Mouse (Mus musculus): ENCODE results near the gene Zfp408. TPM values are rescaled to one million over a fixed set of nuclear protein-coding genes. Genes with fewer than 3 reads are reported as not detected.

Gene Zfp408
- total RNA-seq, 2 experiments from 2014 or later: 1.1 to 5.0 TPM

DNA sequence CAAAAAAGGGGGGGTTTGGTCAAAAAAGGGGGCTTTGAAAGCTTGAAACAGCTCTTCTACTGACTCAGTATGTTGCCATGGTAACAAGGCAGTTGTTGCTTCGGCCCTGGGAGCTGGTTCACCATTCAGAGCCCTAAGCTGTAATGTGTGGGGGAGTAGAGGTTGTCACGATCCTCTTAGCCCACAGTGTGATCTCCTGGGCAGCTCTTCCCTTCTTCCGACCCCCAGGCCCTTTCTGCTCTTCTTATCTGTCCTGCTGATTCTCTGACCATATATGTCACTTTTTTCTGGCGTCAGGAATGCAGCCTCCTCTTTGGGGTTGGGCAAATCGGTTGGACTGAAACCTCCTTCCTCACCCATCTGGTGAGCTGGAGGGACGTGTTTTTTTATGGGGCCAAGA, 3.3 kb upstream of the Zfp408 start:
- ATAC-seq (replicated peaks; ENCODE audit: low FRiP score, poor library complexity, severe bottlenecking): no peak

- ATAC-seq (replicated peaks; ENCODE audit: low FRiP score, poor library complexity, severe bottlenecking): no peak
Measured at GRCm38 (mm10) chr2:91651458-91652258, 2.1 kb upstream of the Zfp408 start.

GRCm38 (mm10) chr2:91650360-91650995, 887 bp upstream of the Zfp408 start:
- peak; percentile 41 for ATAC-seq (replicated peaks; ENCODE audit: low FRiP score, poor library complexity, severe bottlenecking)

- no peak for ATAC-seq (replicated peaks; ENCODE audit: low FRiP score, poor library complexity, severe bottlenecking)
Measured at GRCm38 (mm10) chr2:91649152-91649551, 439 bp downstream of the Zfp408 start.

GRCm38 (mm10) chr2:91646733-91647132, 2.9 kb downstream of the Zfp408 start:
- ATAC-seq (replicated peaks; ENCODE audit: low FRiP score, poor library complexity, severe bottlenecking): no peak

DNA sequence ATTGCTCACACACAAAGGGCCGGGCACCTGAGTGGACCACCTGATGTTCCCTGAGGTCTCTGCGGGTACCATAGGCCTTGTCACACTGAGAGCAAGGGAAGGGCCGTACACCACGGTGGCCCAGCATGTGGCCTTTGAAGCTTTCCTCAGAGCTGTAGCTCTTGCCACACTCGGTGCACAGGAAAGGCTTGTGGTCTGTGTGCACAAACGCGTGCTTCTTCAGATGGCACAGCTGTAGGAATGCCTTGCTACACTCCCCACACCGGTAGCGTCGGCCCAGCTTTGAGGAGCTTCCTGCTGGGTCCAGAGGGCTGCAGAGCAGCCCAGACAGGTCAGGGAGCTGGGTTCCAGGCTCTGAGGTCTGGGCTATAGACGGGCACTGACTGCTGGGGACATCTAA, 3.8 kb downstream of the Zfp408 start:
- no peak for ATAC-seq (replicated peaks; ENCODE audit: low FRiP score, poor library complexity, severe bottlenecking)

DNA sequence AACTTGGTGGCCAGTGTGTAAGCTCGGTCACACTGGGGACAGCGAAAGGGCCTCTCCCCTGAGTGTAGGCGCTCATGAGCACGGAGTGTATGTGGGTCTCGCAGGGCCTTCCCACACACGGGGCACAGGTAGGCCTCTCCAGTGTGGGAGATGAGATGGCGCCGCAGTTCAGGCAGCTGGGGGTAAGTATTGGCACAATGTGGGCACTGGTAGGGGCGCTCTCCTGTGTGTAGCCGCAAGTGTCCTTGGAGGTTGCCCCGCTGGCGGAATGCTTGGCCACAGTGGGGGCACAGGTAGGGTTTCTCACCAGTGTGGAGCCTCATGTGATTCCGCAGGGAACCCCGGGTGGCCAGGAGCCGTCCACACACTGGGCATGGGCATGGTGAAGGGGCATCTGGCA, 4.2 kb downstream of the Zfp408 start:
- no peak for ATAC-seq (replicated peaks; ENCODE audit: low FRiP score, poor library complexity, severe bottlenecking)

DNA sequence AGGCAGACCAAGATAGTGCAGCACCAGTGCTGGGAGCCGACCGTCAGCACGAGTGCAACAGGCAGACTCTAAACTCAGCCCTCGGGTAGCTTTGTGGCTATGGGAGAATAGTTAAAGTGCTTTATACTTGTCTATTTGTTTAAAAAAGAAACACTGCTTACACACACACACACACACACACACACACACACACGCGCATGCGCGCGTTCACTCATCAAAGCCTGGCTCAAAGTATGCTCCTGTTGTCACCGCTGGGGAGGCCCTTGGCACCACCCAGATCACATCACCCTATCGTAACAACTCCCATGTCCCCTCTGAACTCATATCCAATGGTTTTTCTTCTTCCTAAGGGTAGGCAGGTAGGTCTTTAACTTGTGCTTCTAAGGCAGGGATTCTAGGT, 5.6 kb downstream of the Zfp408 start:
- no peak for ATAC-seq (replicated peaks; ENCODE audit: low FRiP score, poor library complexity, severe bottlenecking)

- ATAC-seq (replicated peaks; ENCODE audit: low FRiP score, poor library complexity, severe bottlenecking): peak; percentile 73
Measured at GRCm38 (mm10) chr2:91642825-91643415, 6.7 kb downstream of the Zfp408 start.

GRCm38 (mm10) chr2:91638931-91639330, 10.7 kb downstream of the Zfp408 start:
- no peak for ATAC-seq (replicated peaks; ENCODE audit: low FRiP score, poor library complexity, severe bottlenecking)

DNA sequence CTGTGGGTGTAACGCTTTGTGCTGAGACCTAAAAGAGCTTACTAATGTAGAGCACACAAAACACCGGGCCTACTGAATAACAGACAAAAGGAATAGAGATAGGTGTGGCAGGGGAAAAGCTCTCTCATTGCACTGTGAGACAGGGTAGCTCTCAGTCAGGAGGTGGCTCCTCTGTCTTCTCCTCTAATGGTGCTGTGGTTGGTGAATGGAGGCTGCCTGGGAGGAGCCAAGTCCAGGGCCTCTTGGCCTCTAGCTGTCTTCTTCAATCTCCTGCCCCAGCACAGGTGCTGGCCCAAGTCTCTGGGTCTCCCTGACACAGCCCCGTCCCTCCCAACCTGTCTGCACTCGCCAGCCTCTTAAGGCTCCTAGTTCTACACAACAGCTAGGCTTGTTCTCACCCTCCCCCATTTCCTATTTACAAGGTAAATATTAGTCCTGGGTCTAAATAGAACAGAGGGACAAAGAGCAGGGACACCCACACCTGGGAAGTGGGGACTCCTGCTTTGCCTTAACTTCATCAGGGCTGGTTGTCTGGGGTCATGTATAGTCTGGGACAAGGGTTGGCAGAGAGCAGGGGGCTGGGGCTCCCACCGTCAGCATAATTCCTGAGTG, 12.8 kb downstream of the Zfp408 start:
- no peak for ATAC-seq (replicated peaks; ENCODE audit: low FRiP score, poor library complexity, severe bottlenecking)

GRCm38 (mm10) chr2:91636229-91636628, 13.4 kb downstream of the Zfp408 start, which contains the start of gene F2:
F2 (minus strand) TSS chr2:91636414.
- ATAC-seq (replicated peaks; ENCODE audit: low FRiP score, poor library complexity, severe bottlenecking): no peak

DNA sequence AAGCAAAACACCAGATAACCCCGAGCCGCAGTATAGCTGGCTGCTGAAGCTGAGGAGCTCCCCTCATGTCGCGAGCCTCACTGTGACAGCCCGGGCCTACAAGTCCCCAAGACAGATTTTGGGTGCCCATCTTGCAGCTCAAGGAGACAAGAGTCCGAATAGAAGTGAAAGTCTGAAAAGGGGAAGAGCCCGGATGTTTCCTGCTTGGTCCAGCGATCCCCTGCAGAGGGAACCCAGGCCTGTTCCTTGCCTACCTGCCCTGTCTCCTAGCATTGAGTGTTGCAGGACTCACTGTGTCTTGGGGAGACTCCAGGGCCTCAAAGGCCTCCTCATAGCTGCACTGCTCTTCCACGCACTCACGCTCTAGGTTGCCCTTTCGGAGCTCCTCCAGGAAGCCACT, 14.1 kb downstream of the Zfp408 start:
- no peak for ATAC-seq (replicated peaks; ENCODE audit: low FRiP score, poor library complexity, severe bottlenecking)

DNA sequence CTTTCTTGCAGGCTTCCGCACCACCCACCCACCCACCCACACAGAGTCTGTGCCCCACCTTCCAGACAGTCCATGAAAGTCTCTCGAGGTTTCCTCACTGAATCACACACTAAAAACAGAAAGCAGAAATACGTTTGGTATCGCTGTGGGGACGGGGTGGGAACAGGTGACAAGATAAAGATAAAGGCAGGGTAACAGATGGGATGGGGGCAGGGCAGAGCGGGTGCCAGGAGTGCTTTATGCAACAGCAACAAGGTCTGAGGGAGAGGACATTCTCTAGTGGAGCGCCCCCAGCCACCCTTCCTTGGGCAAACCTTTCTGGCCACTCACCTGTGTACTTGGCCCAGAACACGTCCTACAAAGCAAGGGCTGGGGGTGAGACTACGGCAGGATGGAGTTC, 14.8 kb downstream of the Zfp408 start:
- peak; percentile 55; the same call in 1 of the 2 replicates for ATAC-seq (replicated peaks; ENCODE audit: low FRiP score, poor library complexity, severe bottlenecking)

- no peak for ATAC-seq (replicated peaks; ENCODE audit: low FRiP score, poor library complexity, severe bottlenecking)
Measured at GRCm38 (mm10) chr2:91633334-91633977, 16.1 kb downstream of the Zfp408 start.

DNA sequence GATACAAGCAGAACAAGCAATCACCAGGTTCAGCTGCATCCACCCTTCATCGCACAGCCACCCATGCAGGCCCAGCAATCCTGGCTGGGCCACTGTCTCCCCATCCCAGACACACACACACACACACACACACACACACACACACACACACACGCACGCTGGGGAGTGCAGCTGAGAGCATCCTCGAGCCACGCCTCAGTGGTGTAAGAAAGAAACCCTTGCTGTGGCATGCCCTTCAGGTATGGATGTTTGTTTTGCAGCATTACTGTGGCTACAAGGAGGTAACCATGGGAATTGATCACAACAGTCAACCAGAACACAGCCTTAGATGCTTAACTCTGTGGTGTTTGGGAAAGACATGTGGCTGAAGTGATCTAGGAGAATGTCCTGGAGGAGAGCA, 17.3 kb downstream of the Zfp408 start:
- no peak for ATAC-seq (replicated peaks; ENCODE audit: low FRiP score, poor library complexity, severe bottlenecking)

- no peak for ATAC-seq (replicated peaks; ENCODE audit: low FRiP score, poor library complexity, severe bottlenecking)
Measured at GRCm38 (mm10) chr2:91631826-91632225, 17.8 kb downstream of the Zfp408 start.

DNA sequence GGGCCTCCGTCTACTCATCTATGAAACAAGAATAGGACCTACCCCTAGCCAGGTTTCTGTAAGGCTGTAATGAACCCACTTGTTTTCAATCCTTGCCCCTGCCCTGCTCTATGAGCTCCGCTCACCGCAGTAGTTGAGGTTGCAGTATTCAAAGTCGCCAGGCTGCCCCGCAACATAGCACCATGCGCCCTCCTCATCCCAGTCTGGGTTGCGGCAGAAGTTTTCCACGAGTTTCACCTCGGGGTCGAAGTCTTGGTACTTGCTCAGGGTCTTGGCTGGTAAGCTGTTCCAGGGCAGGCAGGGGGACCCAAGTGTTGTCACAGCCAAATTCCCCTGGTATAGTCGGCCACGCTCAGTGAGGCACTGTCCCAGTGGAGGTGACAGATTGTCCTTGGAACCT, 19.2 kb downstream of the Zfp408 start:
- ATAC-seq (replicated peaks; ENCODE audit: low FRiP score, poor library complexity, severe bottlenecking): no peak

DNA sequence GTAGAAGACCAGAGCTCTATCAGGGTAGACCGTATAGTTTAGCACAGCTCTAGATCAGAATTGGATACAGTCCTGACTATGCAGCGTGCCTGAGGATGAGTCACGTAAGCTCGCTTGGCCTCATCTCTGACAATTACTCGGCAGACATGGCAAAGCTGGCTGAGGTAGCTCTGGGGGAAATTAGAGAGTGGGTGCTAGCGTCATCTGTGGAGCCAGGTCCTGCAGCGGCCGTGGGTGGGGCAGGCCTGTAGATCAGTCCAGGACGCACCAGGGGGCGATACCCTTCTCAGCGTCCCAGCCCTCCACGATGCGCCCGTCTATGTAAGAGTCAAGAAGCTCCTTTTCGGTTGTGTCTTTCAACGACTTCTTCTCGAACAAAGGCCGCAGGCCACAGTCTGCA, 19.9 kb downstream of the Zfp408 start:
- no peak for ATAC-seq (replicated peaks; ENCODE audit: low FRiP score, poor library complexity, severe bottlenecking)

GRCm38 (mm10) chr2:91628171-91628570, 21.4 kb downstream of the Zfp408 start:
- no peak for ATAC-seq (replicated peaks; ENCODE audit: low FRiP score, poor library complexity, severe bottlenecking)

Measured in erythroid progenitor cell, adult 5-6 weeks (primary cell).